Mouse (Mus musculus) limb, embryonic 11.5 days (tissue): ENCODE results near the gene Il17rd. TPM values are rescaled to one million over a fixed set of nuclear protein-coding genes. Genes with fewer than 3 reads are reported as not detected.

ENCODE experiments used
- ATAC-seq: fragments of 200-750 bp; cut with Nextera tagmentation; 2 replicates; pipeline ENCODE4 v1.8.0; 2017; ENCODE audit warnings: low read depth; ENCODE audit not compliant: insufficient number of reproducible peaks, low FRiP score, low TSS enrichment
- DNase-seq: peaks from one replicate; pipeline ENCODE4 v3.0.0-alpha.2; 2015; ENCODE audit warnings: low spot score
- H3K27ac ChIP-seq: fragments of 300-500 bp; sonication (generic); replicated peaks from 2 replicates; pipeline ENCODE4 v1.5.1; 2014; ENCODE audit warnings: low read depth, mild to moderate bottlenecking, low read length
- H3K27me3 ChIP-seq: fragments of 300-500 bp; sonication (generic); 2 replicates; pipeline ENCODE4 v1.6.1; 2014; ENCODE audit warnings: mild to moderate bottlenecking, low read length, mixed read lengths; ENCODE audit not compliant: control insufficient read depth, insufficient read depth
- H3K36me3 ChIP-seq: fragments of 300-500 bp; sonication (generic); 2 replicates; pipeline ENCODE4 v1.6.1; 2014; ENCODE audit warnings: mild to moderate bottlenecking, low read length, moderate library complexity, mixed read lengths; ENCODE audit not compliant: control insufficient read depth, insufficient read depth
- H3K4me1 ChIP-seq: fragments of 300-500 bp; sonication (generic); 2 replicates; pipeline ENCODE4 v1.6.1; 2014; ENCODE audit warnings: low read length, mixed read lengths; ENCODE audit not compliant: control insufficient read depth, insufficient read depth
- H3K4me2 ChIP-seq: fragments of 300-500 bp; sonication (generic); 2 replicates; pipeline ENCODE4 v1.6.1; 2014; ENCODE audit warnings: low read depth, mild to moderate bottlenecking, moderate library complexity; ENCODE audit not compliant: severe bottlenecking
- H3K4me3 ChIP-seq: fragments of 300-500 bp; sonication (generic); 2 replicates; pipeline ENCODE4 v1.5.1; 2014; ENCODE audit warnings: low read depth, low read length
- H3K9ac ChIP-seq: fragments of 300-500 bp; sonication (generic); 2 replicates; pipeline ENCODE4 v1.6.1; 2014; ENCODE audit warnings: mild to moderate bottlenecking, low read length
- H3K9me3 ChIP-seq: fragments of 300-500 bp; sonication (generic); 2 replicates; pipeline ENCODE4 v1.6.1; 2016; ENCODE audit warnings: low read length; ENCODE audit not compliant: control insufficient read depth
- WGBS: fragments of 180-500 bp; shearing (Covaris S2); extraction: QIAGEN DNeasy Blood & Tissue Kit; methylation state at CpG from one replicate; pipeline ENCODE4 v1.1.7; 2014; 5-methylcytosine and 5-hydroxymethylcytosine counted together
- polyA plus RNA-seq: library from polyadenylated mRNA; unstranded; fragments of >200 nt; fragmentation: Nextera tagmentation; extraction: Ambion mirVana; gene quantifications from 2 replicates; pipeline ENCODE4 v1.2.1, GENCODE M21; 2014

Gene Il17rd
- polyA plus RNA-seq, 1 experiment from 2014 or later: 11.3 TPM

- H3K4me2 ChIP-seq: peak overlapping the region; percentile 81
- ATAC-seq (peak; percentile 42; the same call in 1 of the 2 replicates), DNase-seq (peak; percentile 82)
- no peaks in the 10 kb centered on the region for H3K27me3 ChIP-seq
- H3K9me3 ChIP-seq: no peaks in the 10 kb centered on the region
- peak overlapping the region; percentile 96 for H3K9ac ChIP-seq
- H3K36me3 ChIP-seq: no peaks in the 10 kb centered on the region
- H3K27ac ChIP-seq: peak overlapping the region; percentile 93
- whole genome bisulfite sequencing: under 1% methylated on average over 46 of the region's 59 CpGs
- H3K4me1 ChIP-seq: peaks cover 37% of the 10 kb centered on the region
- peak overlapping the region; percentile 96 for H3K4me3 ChIP-seq
These were observed 824 bp downstream of the Il17rd start for GRCm38 (mm10) chr14:27039281-27040248.

- peak overlapping the region; percentile 96 for H3K4me3 ChIP-seq
- DNase-seq: no peak
- H3K4me2 ChIP-seq: peak overlapping the region; percentile 81
- H3K9me3 ChIP-seq: no peaks in the 10 kb centered on the region
- H3K9ac ChIP-seq: peak overlapping the region; percentile 96
- no peaks in the 10 kb centered on the region for H3K36me3 ChIP-seq
- WGBS: 4% methylated on average over 12 of the region's 12 CpGs
- no peaks in the 10 kb centered on the region for H3K27me3 ChIP-seq
- H3K27ac ChIP-seq: no peak overlapping the region; the same call in 1 of the 2 replicates
- peaks cover 43% of the 10 kb centered on the region for H3K4me1 ChIP-seq
- ATAC-seq: no peak
These were observed 1.7 kb downstream of the Il17rd start for GRCm38 (mm10) chr14:27040451-27040850.

GRCm38 (mm10) chr14:27042280-27042983, 3.7 kb downstream of the Il17rd start:
- H3K4me2 ChIP-seq: peak overlapping the region; percentile 81
- no peak overlapping the region for H3K27ac ChIP-seq
- no peaks in the 10 kb centered on the region for H3K9me3 ChIP-seq
- H3K36me3 ChIP-seq: no peaks in the 10 kb centered on the region
- DNase-seq (no peak), ATAC-seq (no peak)
- 0 out of 2 replicates have a peak overlapping the region, but pooled peaks have one; percentile 2 for H3K9ac ChIP-seq
- no peak overlapping the region for H3K4me3 ChIP-seq
- peaks cover 49% of the 10 kb centered on the region for H3K4me1 ChIP-seq
- H3K27me3 ChIP-seq: no peaks in the 10 kb centered on the region
- WGBS: 10% methylated on average over 8 of the region's 8 CpGs

- WGBS: 39% methylated on average over 5 of the region's 5 CpGs
- Histone ChIP-seq H3K27ac (no peak overlapping the region; the same call in 1 of the 2 replicates), H3K4me1 (peaks cover 59% of the 10 kb centered on the region), H3K4me2 (no peak overlapping the region), H3K4me3 (no peak overlapping the region), H3K9me3 (no peaks in the 10 kb centered on the region), H3K9ac (no peak overlapping the region), H3K36me3 (no peaks in the 10 kb centered on the region), H3K27me3 (no peaks in the 10 kb centered on the region)
- DNase-seq: no peak
- no peak for ATAC-seq
These were observed 4.7 kb downstream of the Il17rd start for GRCm38 (mm10) chr14:27043416-27043815.

- H3K4me1 ChIP-seq: peaks cover 67% of the 10 kb centered on the region
- WGBS: 1% methylated on average over 11 of the region's 11 CpGs
- peak overlapping the region; percentile 75 for H3K27ac ChIP-seq
- DNase-seq: no peak
- no peak overlapping the region for H3K9ac ChIP-seq
- H3K27me3 ChIP-seq: no peaks in the 10 kb centered on the region
- H3K4me2 ChIP-seq: peak overlapping the region; percentile 37; the same call in 1 of the 2 replicates
- no peak for ATAC-seq
- no peaks in the 10 kb centered on the region for H3K36me3 ChIP-seq
- no peaks in the 10 kb centered on the region for H3K9me3 ChIP-seq
- H3K4me3 ChIP-seq: 0 out of 2 replicates have a peak overlapping the region, but pooled peaks have one; percentile 0
These were observed 5.7 kb downstream of the Il17rd start for GRCm38 (mm10) chr14:27044221-27044966.

GRCm38 (mm10) chr14:27044967-27045361, 6.2 kb downstream of the Il17rd start:
- Histone ChIP-seq H3K9me3 (no peaks in the 10 kb centered on the region), H3K36me3 (no peaks in the 10 kb centered on the region), H3K27me3 (no peaks in the 10 kb centered on the region), H3K9ac (no peak overlapping the region), H3K4me3 (no peak overlapping the region), H3K4me1 (peaks cover 72% of the 10 kb centered on the region), H3K27ac (peak overlapping the region; percentile 75), H3K4me2 (peak overlapping the region; percentile 37; the same call in 1 of the 2 replicates)
- DNase-seq (peak; percentile 62), ATAC-seq (no peak)
- 0% methylated on average over 2 of the region's 2 CpGs for WGBS

- Histone ChIP-seq H3K4me3 (no peak overlapping the region), H3K4me2 (no peak overlapping the region), H3K27me3 (no peaks in the 10 kb centered on the region), H3K27ac (peak overlapping the region; percentile 17; the same call in 1 of the 2 replicates), H3K36me3 (no peaks in the 10 kb centered on the region), H3K9ac (no peak overlapping the region), H3K4me1 (peaks cover 79% of the 10 kb centered on the region), H3K9me3 (no peaks in the 10 kb centered on the region)
- ATAC-seq: no peak
- DNase-seq: peak; percentile 26
- 53% methylated on average over 8 of the region's 8 CpGs for WGBS
These were observed 9.7 kb downstream of the Il17rd start for GRCm38 (mm10) chr14:27048231-27048956.
